Mouse (Mus musculus): ENCODE data around the gene Csf2rb.

The Csf2rb gene

GRCm38 (mm10) chr15:78378556-78378955 is 53.0 kb downstream of the Csf2rb start:
- DNase-seq (ENCODE audit: low spot score in 2 of 2), result no peak

GRCm38 (mm10) chr15:78380208-78380607 is 54.7 kb downstream of the Csf2rb start:
- no peak for DNase-seq (ENCODE audit: low spot score in 2 of 2)

- no peak for DNase-seq (ENCODE audit: low spot score in 2 of 2)
These were observed 55.2 kb downstream of the Csf2rb start for GRCm38 (mm10) chr15:78380741-78381140.

GRCm38 (mm10) chr15:78382115-78382514 is 56.6 kb downstream of the Csf2rb start:
- no peak for DNase-seq (ENCODE audit: low spot score in 2 of 2)

- DNase-seq (ENCODE audit: low spot score in 2 of 2), result no peak
These were observed 58.1 kb downstream of the Csf2rb start for GRCm38 (mm10) chr15:78383450-78384219.

GRCm38 (mm10) chr15:78384220-78385116 is 58.9 kb downstream of the Csf2rb start:
- DNase-seq (ENCODE audit: low spot score in 2 of 2), result no peak

- DNase-seq (ENCODE audit: low spot score in 2 of 2), result no peak
These were observed 60.0 kb downstream of the Csf2rb start for GRCm38 (mm10) chr15:78385564-78385963.

- no peak for DNase-seq (ENCODE audit: low spot score in 2 of 2)
These were observed 65.3 kb downstream of the Csf2rb start for GRCm38 (mm10) chr15:78390855-78391254.

GRCm38 (mm10) chr15:78395478-78395962 is 70.0 kb downstream of the Csf2rb start, which contains the start of gene Tex33:
Tex33 (minus strand) TSS chr15:78395912.
- DNase-seq (ENCODE audit: low spot score in 2 of 2), result no peak

GRCm38 (mm10) chr15:78401345-78401744 is 75.8 kb downstream of the Csf2rb start:
- no peak for DNase-seq (ENCODE audit: low spot score in 2 of 2)

GRCm38 (mm10) chr15:78401921-78402320 is 76.4 kb downstream of the Csf2rb start:
- DNase-seq (ENCODE audit: low spot score in 2 of 2), result peak in 1 of 2 experiments; percentile 50

GRCm38 (mm10) chr15:78402423-78402822 is 76.9 kb downstream of the Csf2rb start:
- DNase-seq (ENCODE audit: low spot score in 2 of 2), result no peak

- DNase-seq (ENCODE audit: low spot score in 2 of 2), result no peak
These were observed 77.8 kb downstream of the Csf2rb start for GRCm38 (mm10) chr15:78403301-78403741.

Measured in spleen, postnatal 4 days (tissue).